Mouse (Mus musculus): ENCODE measurements around the gene Adprm.

Gene Adprm

DNA sequence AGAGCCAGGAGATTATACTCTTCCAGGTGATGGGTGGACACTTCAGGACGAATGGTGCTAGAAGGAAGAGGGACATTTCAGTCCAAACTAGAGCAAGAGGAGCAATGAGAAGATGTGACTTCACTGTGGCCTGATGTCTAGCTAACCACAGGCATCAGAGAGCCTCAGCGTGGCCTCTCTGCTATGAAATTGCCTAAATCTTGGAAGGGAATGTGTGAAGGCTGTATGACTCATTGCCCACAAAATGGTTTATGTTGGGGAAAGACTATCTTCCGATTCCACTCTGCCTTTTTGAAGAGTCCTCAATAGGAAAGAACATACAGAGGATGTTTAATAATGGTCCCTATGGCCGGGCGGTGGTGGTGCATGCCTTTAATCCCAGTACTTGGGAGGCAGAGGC lies 24.4 kb upstream of the Adprm start:
- DNase-seq (ENCODE audit: low spot score), result no peak

- DNase-seq (ENCODE audit: low spot score), result no peak
These were observed 22.6 kb upstream of the Adprm start for GRCm38 (mm10) chr11:67075036-67075435.

GRCm38 (mm10) chr11:67072615-67073130 lies 20.3 kb upstream of the Adprm start:
- DNase-seq (ENCODE audit: low spot score), result no peak

GRCm38 (mm10) chr11:67067741-67068140 lies 15.3 kb upstream of the Adprm start:
- DNase-seq (ENCODE audit: low spot score), result no peak

DNA sequence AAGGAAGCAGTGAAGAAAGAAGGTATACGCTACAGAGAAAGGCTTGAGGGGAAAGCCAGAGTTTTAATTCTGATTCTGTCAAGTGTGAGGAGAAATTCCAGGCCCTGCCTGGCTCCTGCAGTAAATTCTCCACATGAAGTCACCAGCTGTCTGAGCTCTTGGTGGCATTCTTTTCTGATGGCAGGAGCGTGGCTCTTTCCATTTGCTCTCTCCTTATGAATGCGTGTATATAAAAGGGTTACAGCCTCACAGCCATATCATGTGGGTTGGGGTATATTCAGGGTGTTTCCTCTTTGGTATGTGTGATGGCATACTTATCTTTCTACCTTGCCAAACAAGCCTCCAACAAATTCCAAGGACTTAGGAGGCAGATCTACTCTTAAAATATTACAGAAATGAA lies 10.3 kb upstream of the Adprm start:
- DNase-seq (ENCODE audit: low spot score), result no peak

- no peak for DNase-seq (ENCODE audit: low spot score)
These were observed 8.9 kb upstream of the Adprm start for GRCm38 (mm10) chr11:67061311-67061710.

GRCm38 (mm10) chr11:67054754-67055365 lies 2.5 kb upstream of the Adprm start:
- no peak for DNase-seq (ENCODE audit: low spot score)

DNA sequence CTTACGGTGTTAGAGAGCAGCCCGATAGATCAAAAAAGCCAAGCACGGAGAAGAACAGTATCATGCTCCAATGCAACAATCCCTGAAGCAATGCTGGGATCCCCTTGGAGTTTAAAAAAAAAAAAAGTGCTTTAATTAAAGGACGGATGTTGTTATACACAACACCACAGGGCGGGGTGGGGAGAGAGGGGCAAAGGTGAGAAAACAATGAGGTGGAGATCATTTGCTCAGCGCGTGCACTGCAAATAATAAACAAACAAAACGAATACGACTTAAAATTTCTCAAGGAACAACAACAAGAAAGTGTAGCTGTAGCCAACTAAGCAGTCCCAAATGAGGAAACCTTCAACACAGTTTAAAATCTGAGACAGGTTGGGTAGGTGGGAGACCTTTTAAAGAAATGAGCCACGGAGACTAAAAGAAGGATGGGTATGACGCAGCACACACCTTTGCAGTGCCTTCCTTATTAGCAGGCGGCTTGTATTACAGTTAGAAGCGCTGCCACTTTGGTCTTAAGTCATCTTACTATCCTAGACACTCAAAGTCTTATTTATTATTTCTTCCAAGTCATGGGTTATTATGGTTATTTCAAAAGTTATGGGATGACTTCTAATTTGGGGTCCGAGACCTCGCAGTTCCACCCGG lies 596 bp downstream of the Adprm start:
- no peak for DNase-seq (ENCODE audit: low spot score)

DNA sequence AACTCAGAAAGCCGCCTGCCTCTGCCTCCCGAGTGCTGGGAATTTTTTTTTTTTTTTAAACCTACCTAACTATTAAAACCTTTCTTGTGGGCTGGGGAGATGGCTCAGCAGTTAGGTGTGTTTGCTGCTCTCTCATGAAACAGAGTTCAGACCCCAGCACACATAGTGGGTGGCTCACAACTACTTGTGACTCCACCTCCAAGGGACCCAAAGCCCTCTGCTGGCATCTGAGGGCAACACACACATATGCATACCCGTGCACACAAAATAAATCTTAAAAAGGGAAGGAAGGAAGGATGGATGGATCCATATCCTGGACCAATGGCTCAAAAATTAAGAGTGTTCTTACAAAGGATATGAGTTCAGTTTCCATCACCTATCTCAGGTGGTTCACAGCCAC lies 3.1 kb downstream of the Adprm start:
- DNase-seq (ENCODE audit: low spot score), result no peak

- no peak for DNase-seq (ENCODE audit: low spot score)
These were observed 3.9 kb downstream of the Adprm start for GRCm38 (mm10) chr11:67048496-67048895.

DNA sequence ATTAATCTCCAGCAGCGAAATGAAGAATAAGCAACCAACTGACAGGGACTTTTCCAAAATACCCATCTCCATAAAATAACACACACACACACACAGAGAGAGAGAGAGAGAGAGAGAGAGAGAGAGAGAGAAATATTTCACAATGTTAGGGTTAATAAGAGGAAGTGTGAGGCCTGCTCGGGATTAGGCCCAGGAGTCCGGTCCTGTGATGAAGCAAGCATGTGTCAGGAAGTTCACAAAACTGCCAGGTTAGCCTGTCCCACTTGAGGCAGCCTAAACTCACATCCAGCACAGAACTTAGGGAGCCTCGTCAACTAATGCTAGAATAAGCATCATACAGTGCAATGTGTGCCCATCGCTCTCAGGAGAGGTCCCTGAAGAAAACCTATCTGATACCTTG lies 5.2 kb downstream of the Adprm start:
- no peak for DNase-seq (ENCODE audit: low spot score)

DNA sequence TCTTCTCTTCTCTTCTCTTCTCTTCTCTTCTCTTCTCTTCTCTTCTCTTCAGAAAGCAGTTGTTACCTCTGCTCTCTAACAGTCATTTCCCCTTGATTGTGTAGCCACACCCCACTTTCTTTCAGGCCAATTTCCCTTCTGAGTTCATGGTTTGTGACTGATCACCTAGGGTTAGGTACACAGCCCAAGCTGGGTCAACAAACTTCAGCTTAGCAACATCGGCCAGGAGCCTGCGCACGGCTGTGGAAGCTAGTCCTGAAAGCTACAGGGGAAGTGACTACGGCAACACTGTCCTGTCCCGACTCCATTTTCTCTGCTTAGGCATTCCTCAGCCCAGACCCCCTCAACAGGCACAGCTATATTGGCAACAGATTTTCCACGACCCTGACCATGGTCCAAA lies 7.4 kb downstream of the Adprm start:
- no peak for DNase-seq (ENCODE audit: low spot score)

DNA sequence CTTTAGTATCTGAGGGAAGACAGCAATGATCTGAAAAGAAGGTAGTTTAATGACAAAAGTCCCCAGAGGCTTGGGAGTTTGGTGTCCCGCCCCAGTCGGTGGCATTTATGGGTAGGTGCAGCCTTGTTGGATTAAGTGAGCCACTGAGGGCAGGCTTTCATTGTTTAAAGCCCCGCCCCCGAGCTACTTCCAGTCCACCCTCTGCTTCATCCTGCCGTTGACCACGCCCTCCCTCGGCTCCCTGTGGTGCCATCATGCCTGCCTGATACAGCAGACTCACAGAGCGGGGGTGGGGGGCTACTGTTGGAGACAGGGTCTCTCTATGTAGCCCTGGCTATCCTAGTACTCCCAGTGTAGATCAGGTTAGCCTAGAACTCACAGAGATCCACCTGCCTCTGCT lies 9.4 kb downstream of the Adprm start:
- peak; percentile 24 for DNase-seq (ENCODE audit: low spot score)

- no peak for DNase-seq (ENCODE audit: low spot score)
These were observed 11.9 kb downstream of the Adprm start for GRCm38 (mm10) chr11:67040483-67040882.

DNA sequence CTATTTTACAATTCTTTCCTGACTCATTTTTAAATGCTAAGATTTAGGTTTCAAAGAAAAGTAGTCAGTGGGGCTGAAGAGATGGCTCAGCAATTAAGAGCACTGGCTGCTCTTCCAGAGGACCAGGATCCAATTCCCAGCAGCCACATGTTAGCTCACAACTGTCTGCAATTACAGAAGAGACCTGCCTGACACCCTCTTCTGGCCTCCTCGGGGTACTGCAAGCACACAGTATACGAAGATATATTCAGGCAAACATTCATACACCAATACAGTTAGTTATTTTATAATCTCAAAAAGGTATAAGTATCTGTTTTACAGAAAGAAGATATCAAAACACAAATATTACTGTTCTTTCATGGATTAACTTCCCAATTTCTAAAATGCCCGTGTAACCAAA lies 12.6 kb downstream of the Adprm start:
- no peak for DNase-seq (ENCODE audit: low spot score)

- DNase-seq (ENCODE audit: low spot score), result no peak
These were observed 15.5 kb downstream of the Adprm start for GRCm38 (mm10) chr11:67036892-67037291.

- DNase-seq (ENCODE audit: low spot score), result no peak
These were observed 16.2 kb downstream of the Adprm start for GRCm38 (mm10) chr11:67036229-67036628.

DNA sequence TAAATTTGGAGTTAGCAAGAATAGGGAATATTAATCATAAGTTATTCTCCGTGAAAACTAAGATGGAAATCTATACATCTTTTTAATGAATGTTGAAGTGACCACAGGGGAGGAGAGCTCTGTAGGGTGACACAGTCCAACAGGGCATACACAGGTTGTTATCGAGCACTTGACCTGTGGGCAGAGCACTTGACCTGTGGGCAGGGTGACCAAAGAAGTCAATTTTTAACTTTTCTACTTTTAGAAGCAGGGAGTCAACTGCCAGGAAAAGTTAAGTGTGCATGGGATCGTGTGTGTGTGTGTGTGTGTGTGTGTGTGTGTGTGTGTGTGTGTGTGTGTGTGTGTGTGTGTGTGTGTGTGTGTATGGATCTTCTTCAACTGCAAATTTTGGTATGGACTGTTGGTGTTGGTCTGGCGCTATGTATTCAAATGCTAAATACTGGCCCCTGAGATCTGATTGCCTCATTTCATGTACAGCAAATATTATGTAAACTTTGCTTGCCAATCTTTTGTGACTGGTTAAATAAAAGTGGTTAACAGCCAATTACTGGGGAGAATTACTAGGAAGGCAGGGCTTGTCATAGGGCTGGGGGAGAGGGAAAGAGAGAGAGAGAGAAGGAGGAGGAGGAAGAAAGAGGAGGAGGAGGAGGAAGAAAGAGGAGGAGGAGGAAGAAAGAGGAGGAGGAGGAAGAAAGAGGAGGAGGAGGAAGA lies 17.5 kb downstream of the Adprm start:
- DNase-seq (ENCODE audit: low spot score), result no peak

GRCm38 (mm10) chr11:67031603-67031915 lies 20.8 kb downstream of the Adprm start:
- DNase-seq (ENCODE audit: low spot score), result no peak

DNA sequence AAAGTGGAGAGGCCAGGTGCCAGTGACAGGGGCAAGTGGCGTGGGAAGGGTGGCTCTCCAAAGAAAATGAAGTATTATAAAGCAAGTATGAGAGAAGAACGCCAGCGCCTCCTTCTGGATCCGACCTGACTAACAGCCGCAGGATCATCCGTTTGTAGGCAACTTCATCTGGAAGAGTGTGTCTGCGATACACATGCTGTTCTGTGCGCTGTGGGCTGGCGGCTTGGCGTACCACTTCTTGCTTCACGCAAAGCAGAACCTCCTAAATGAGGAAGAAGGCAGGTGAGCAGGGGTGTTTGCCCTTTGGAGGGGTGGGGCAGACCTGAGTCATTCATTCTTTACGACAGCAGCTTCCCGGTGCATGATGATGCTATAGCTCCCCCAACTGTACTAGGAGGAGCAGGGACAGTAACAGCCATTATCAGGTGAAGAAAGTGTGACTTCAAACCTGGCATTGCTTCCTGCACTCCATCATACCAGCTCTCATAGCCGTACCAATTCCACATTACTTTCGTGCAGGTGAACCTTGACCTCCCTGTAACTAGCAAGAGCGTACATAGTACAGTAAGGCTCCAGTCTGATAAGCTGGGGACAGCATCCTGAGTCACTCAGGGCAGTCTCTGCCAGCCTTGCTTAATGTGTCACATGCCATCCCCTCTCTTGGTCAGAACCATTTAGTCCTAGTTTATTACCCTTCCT lies 21.3 kb downstream of the Adprm start:
- no peak for DNase-seq (ENCODE audit: low spot score)

GRCm38 (mm10) chr11:67024867-67025477 lies 27.4 kb downstream of the Adprm start, which contains the start of gene Tmem220:
TSS of gene Tmem220 (plus strand) at chr11:67025154.
- DNase-seq (ENCODE audit: low spot score), result peak; percentile 96

DNA sequence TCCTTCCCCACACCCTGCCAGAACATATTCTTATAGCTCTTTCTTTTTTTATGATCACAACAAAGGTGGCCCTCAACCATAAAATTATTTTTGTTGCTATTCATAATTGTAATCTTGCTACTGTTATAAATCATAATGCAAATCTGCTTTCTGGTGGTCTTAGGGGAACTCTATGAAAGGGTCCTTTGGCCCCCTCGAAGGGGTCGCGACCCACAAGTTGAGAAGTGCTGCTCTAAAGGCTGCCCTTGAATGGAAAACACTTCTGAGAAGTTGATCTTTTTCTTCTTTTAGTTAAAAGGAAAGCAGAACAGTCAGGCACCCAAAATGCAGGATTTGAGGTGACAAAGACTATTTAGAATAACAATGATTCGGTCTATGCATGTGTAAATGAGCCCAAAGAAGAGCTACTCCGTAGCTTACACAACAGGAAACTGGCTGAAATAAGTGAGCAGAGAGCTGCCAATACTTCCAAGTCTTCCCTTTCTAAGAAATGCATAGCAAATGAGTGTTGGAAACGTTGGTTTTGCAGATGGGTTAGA lies 28.5 kb downstream of the Adprm start:
- DNase-seq (ENCODE audit: low spot score), result no peak
